Mouse (Mus musculus) neural tube, embryonic 11.5 days (tissue): Measurements from ENCODE around the gene Olfr1158. TPM values are rescaled to one million over a fixed set of nuclear protein-coding genes. Genes with fewer than 3 reads are reported as not detected.

ENCODE experiments used
- polyA plus RNA-seq: library from polyadenylated mRNA; unstranded; fragments of >200 nt; fragmentation: Nextera tagmentation; extraction: Ambion mirVana; gene quantifications from 2 replicates; pipeline ENCODE4 v1.2.1, GENCODE M21; 2014

Olfr1158 gene
- polyA plus RNA-seq, 1 experiment from 2014 or later, result not detected

Other genes with a start within 250 kb of the Olfr1158 start
- not detected in 2 replicates for gene Olfr1140, start 246.4 kb upstream of the Olfr1158 start, polyA plus RNA-seq
- gene Olfr1141, start 236.1 kb upstream of the Olfr1158 start, polyA plus RNA-seq, result not detected in 2 replicates
- gene Olfr152, start 210.6 kb upstream of the Olfr1158 start, polyA plus RNA-seq, result not detected in 2 replicates
- not detected in 2 replicates for gene Olfr1143, start 189.5 kb upstream of the Olfr1158 start, polyA plus RNA-seq
- gene Olfr1145, start 180.3 kb upstream of the Olfr1158 start, polyA plus RNA-seq, result not detected in 2 replicates
- gene Olfr1148, start 159.6 kb upstream of the Olfr1158 start, polyA plus RNA-seq, result not detected in 2 replicates
- not detected in 2 replicates for gene Olfr1150-ps1, start 146.1 kb upstream of the Olfr1158 start, polyA plus RNA-seq
- gene Olfr1151, start 134.3 kb upstream of the Olfr1158 start, polyA plus RNA-seq, result not detected in 2 replicates
- not detected in 2 replicates for gene Olfr1152, start 123.6 kb upstream of the Olfr1158 start, polyA plus RNA-seq
- gene Olfr1153, start 95.2 kb upstream of the Olfr1158 start, polyA plus RNA-seq, result not detected in 2 replicates
- gene Olfr1154, start 84.9 kb upstream of the Olfr1158 start, polyA plus RNA-seq, result not detected in 2 replicates
- not detected in 2 replicates for gene Olfr1155, start 45.0 kb upstream of the Olfr1158 start, polyA plus RNA-seq
- not detected in 2 replicates for gene Olfr1156, start 37.0 kb upstream of the Olfr1158 start, polyA plus RNA-seq
- not detected in 2 replicates for gene Olfr1157, start 21.8 kb upstream of the Olfr1158 start, polyA plus RNA-seq
- gene Olfr74, start 15.4 kb upstream of the Olfr1158 start, polyA plus RNA-seq, result not detected in 2 replicates
- not detected in 2 replicates for gene Olfr1160, start 18.2 kb downstream of the Olfr1158 start, polyA plus RNA-seq
- not detected in 2 replicates for gene Olfr1161, start 32.7 kb downstream of the Olfr1158 start, polyA plus RNA-seq
- gene Olfr73, start 47.6 kb downstream of the Olfr1158 start, polyA plus RNA-seq, result not detected in 2 replicates
- gene Olfr1162, start 61.0 kb downstream of the Olfr1158 start, polyA plus RNA-seq, result not detected in 2 replicates
- gene Olfr1163, start 81.7 kb downstream of the Olfr1158 start, polyA plus RNA-seq, result not detected in 2 replicates
- gene Olfr1164, start 103.9 kb downstream of the Olfr1158 start, polyA plus RNA-seq, result not detected in 2 replicates
- gene Olfr1166, start 138.2 kb downstream of the Olfr1158 start, polyA plus RNA-seq, result not detected in 2 replicates
- not detected in 2 replicates for gene Olfr1167, start 165.1 kb downstream of the Olfr1158 start, polyA plus RNA-seq
- gene Olfr1168, start 191.8 kb downstream of the Olfr1158 start, polyA plus RNA-seq, result not detected in 2 replicates
- gene Olfr1170, start 238.2 kb downstream of the Olfr1158 start, polyA plus RNA-seq, result not detected in 2 replicates